Mouse (Mus musculus): ENCODE results near the gene Msl1. TPM values are rescaled to one million over a fixed set of nuclear protein-coding genes. Genes with fewer than 3 reads are reported as not detected.

The Msl1 gene
- polyA plus RNA-seq, 1 experiment from 2014 or later: 18.9 TPM

GRCm38 (mm10) chr11:98753264-98753663, 42.1 kb upstream of the Msl1 start:
- H3K9me3 ChIP-seq: no peaks in the 10 kb centered on the region
- 0 out of 2 replicates have a peak overlapping the region, but pooled peaks have one; percentile 1 for H3K9ac ChIP-seq
- no peak for ATAC-seq
- WGBS: 91% methylated on average over 5 of the region's 5 CpGs
- peaks cover 29% of the 10 kb centered on the region for H3K36me3 ChIP-seq
- no peak overlapping the region for H3K4me2 ChIP-seq (replicated peaks)
- H3K27me3 ChIP-seq (replicated peaks): no peaks in the 10 kb centered on the region
- H3K4me3 ChIP-seq (replicated peaks): no peak overlapping the region
- H3K4me1 ChIP-seq (replicated peaks): peaks cover 75% of the 10 kb centered on the region
- peak overlapping the region; percentile 93 for H3K27ac ChIP-seq

- Histone ChIP-seq H3K4me3 (replicated peaks) (no peak overlapping the region), H3K9me3 (no peaks in the 10 kb centered on the region), H3K36me3 (peaks cover 32% of the 10 kb centered on the region), H3K9ac (0 out of 2 replicates have a peak overlapping the region, but pooled peaks have one; percentile 2), H3K4me2 (replicated peaks) (peak overlapping the region; percentile 35), H3K4me1 (replicated peaks) (peaks cover 66% of the 10 kb centered on the region), H3K27ac (peak overlapping the region; percentile 93), H3K27me3 (replicated peaks) (no peaks in the 10 kb centered on the region)
- no peak for ATAC-seq
- WGBS: 54% methylated on average over 9 of the region's 9 CpGs
These were observed 41.1 kb upstream of the Msl1 start for GRCm38 (mm10) chr11:98754151-98754620.

- Histone ChIP-seq H3K27ac (peak overlapping the region; percentile 93), H3K9me3 (no peaks in the 10 kb centered on the region), H3K27me3 (replicated peaks) (no peaks in the 10 kb centered on the region), H3K9ac (0 out of 2 replicates have a peak overlapping the region, but pooled peaks have one; percentile 2), H3K4me2 (replicated peaks) (peak overlapping the region; percentile 35), H3K36me3 (peaks cover 32% of the 10 kb centered on the region), H3K4me1 (replicated peaks) (peaks cover 61% of the 10 kb centered on the region), H3K4me3 (replicated peaks) (no peak overlapping the region)
- WGBS: 25% methylated on average over 7 of the region's 7 CpGs
- peak; percentile 4; the same call in 1 of the 2 replicates for ATAC-seq
These were observed 40.6 kb upstream of the Msl1 start for GRCm38 (mm10) chr11:98754621-98755181.

- Histone ChIP-seq H3K27me3 (replicated peaks) (no peaks in the 10 kb centered on the region), H3K27ac (0 out of 2 replicates have a peak overlapping the region, but pooled peaks have one; percentile 22), H3K9me3 (no peaks in the 10 kb centered on the region), H3K4me2 (replicated peaks) (no peak overlapping the region), H3K9ac (no peak overlapping the region), H3K36me3 (peaks cover 39% of the 10 kb centered on the region), H3K4me1 (replicated peaks) (peaks cover 49% of the 10 kb centered on the region), H3K4me3 (replicated peaks) (no peak overlapping the region)
- 88% methylated on average over 6 of the region's 6 CpGs for WGBS
- ATAC-seq: no peak
These were observed 39.5 kb upstream of the Msl1 start for GRCm38 (mm10) chr11:98755726-98756380.

- Histone ChIP-seq H3K27ac (no peak overlapping the region), H3K27me3 (replicated peaks) (no peaks in the 10 kb centered on the region), H3K36me3 (peaks cover 42% of the 10 kb centered on the region), H3K4me2 (replicated peaks) (no peak overlapping the region), H3K9me3 (no peaks in the 10 kb centered on the region), H3K4me3 (replicated peaks) (no peak overlapping the region), H3K4me1 (replicated peaks) (peaks cover 40% of the 10 kb centered on the region), H3K9ac (no peak overlapping the region)
- WGBS: 73% methylated on average over 12 of the region's 12 CpGs
- ATAC-seq: no peak
These were observed 38.6 kb upstream of the Msl1 start for GRCm38 (mm10) chr11:98756711-98757110.

GRCm38 (mm10) chr11:98761939-98762338, 33.4 kb upstream of the Msl1 start:
- peaks cover 25% of the 10 kb centered on the region for H3K4me1 ChIP-seq (replicated peaks)
- no peak for ATAC-seq
- no peak overlapping the region for H3K27ac ChIP-seq
- H3K27me3 ChIP-seq (replicated peaks): no peaks in the 10 kb centered on the region
- no peak overlapping the region for H3K4me2 ChIP-seq (replicated peaks)
- 91% methylated on average over 4 of the region's 4 CpGs for WGBS
- H3K9ac ChIP-seq: no peak overlapping the region
- no peaks in the 10 kb centered on the region for H3K9me3 ChIP-seq
- H3K4me3 ChIP-seq (replicated peaks): no peak overlapping the region
- peaks cover 49% of the 10 kb centered on the region for H3K36me3 ChIP-seq

GRCm38 (mm10) chr11:98762756-98763501, 32.4 kb upstream of the Msl1 start:
- Histone ChIP-seq H3K36me3 (peaks cover 41% of the 10 kb centered on the region), H3K4me2 (replicated peaks) (no peak overlapping the region), H3K4me3 (replicated peaks) (no peak overlapping the region), H3K27me3 (replicated peaks) (no peaks in the 10 kb centered on the region), H3K9me3 (no peaks in the 10 kb centered on the region), H3K27ac (no peak overlapping the region), H3K4me1 (replicated peaks) (peaks cover 35% of the 10 kb centered on the region), H3K9ac (no peak overlapping the region)
- peak; percentile 58 for ATAC-seq
- WGBS: 64% methylated on average over 17 of the region's 17 CpGs

- Histone ChIP-seq H3K9me3 (no peaks in the 10 kb centered on the region), H3K4me1 (replicated peaks) (peaks cover 40% of the 10 kb centered on the region), H3K27ac (no peak overlapping the region), H3K27me3 (replicated peaks) (no peaks in the 10 kb centered on the region), H3K36me3 (peaks cover 37% of the 10 kb centered on the region), H3K9ac (no peak overlapping the region), H3K4me3 (replicated peaks) (no peak overlapping the region), H3K4me2 (replicated peaks) (no peak overlapping the region)
- 86% methylated on average over 8 of the region's 8 CpGs for WGBS
- 0 out of 2 replicates have a peak, but pooled peaks have one; percentile 1 for ATAC-seq
These were observed 31.8 kb upstream of the Msl1 start for GRCm38 (mm10) chr11:98763502-98763861.

GRCm38 (mm10) chr11:98764091-98764490, 31.2 kb upstream of the Msl1 start:
- Histone ChIP-seq H3K27ac (no peak overlapping the region), H3K4me1 (replicated peaks) (peaks cover 46% of the 10 kb centered on the region), H3K36me3 (peaks cover 37% of the 10 kb centered on the region), H3K27me3 (replicated peaks) (no peaks in the 10 kb centered on the region), H3K4me2 (replicated peaks) (no peak overlapping the region), H3K9me3 (no peaks in the 10 kb centered on the region), H3K9ac (no peak overlapping the region), H3K4me3 (replicated peaks) (no peak overlapping the region)
- WGBS: 73% methylated on average over 18 of the region's 18 CpGs
- no peak for ATAC-seq

GRCm38 (mm10) chr11:98764746-98765145, 30.6 kb upstream of the Msl1 start:
- no peak overlapping the region for H3K9ac ChIP-seq
- H3K4me2 ChIP-seq (replicated peaks): no peak overlapping the region
- ATAC-seq: no peak
- peaks cover 43% of the 10 kb centered on the region for H3K36me3 ChIP-seq
- H3K9me3 ChIP-seq: no peaks in the 10 kb centered on the region
- no peak overlapping the region for H3K4me3 ChIP-seq (replicated peaks)
- H3K27me3 ChIP-seq (replicated peaks): no peaks in the 10 kb centered on the region
- H3K27ac ChIP-seq: no peak overlapping the region
- peaks cover 52% of the 10 kb centered on the region for H3K4me1 ChIP-seq (replicated peaks)

- Histone ChIP-seq H3K9ac (no peak overlapping the region; the same call in 1 of the 2 replicates), H3K9me3 (no peaks in the 10 kb centered on the region), H3K27me3 (replicated peaks) (no peaks in the 10 kb centered on the region), H3K27ac (peak overlapping the region; percentile 40), H3K36me3 (peaks cover 47% of the 10 kb centered on the region), H3K4me3 (replicated peaks) (no peak overlapping the region), H3K4me1 (replicated peaks) (peaks cover 52% of the 10 kb centered on the region), H3K4me2 (replicated peaks) (no peak overlapping the region)
- 51% methylated on average over 9 of the region's 9 CpGs for WGBS
- ATAC-seq: no peak
These were observed 29.7 kb upstream of the Msl1 start for GRCm38 (mm10) chr11:98765421-98766309.
